Mouse (Mus musculus) cerebellum, postnatal 25 days (tissue): ENCODE measurements around the gene Neurl4.
A peak's percentile ranks its signal among the peaks of the same experiment; 100 is the strongest.
"Not testable (repeated sequence)": the region's sequence is repeated elsewhere in the genome, so short reads cannot be mapped to it uniquely, and the experiment has no call there.

Experiments used
- DNase-seq, 2 experiments: peaks; one replicate each; pipeline ENCODE4 v3.0.0; 2021; ENCODE audit warnings: mixed read lengths in 2 of 2

Gene Neurl4

DNA sequence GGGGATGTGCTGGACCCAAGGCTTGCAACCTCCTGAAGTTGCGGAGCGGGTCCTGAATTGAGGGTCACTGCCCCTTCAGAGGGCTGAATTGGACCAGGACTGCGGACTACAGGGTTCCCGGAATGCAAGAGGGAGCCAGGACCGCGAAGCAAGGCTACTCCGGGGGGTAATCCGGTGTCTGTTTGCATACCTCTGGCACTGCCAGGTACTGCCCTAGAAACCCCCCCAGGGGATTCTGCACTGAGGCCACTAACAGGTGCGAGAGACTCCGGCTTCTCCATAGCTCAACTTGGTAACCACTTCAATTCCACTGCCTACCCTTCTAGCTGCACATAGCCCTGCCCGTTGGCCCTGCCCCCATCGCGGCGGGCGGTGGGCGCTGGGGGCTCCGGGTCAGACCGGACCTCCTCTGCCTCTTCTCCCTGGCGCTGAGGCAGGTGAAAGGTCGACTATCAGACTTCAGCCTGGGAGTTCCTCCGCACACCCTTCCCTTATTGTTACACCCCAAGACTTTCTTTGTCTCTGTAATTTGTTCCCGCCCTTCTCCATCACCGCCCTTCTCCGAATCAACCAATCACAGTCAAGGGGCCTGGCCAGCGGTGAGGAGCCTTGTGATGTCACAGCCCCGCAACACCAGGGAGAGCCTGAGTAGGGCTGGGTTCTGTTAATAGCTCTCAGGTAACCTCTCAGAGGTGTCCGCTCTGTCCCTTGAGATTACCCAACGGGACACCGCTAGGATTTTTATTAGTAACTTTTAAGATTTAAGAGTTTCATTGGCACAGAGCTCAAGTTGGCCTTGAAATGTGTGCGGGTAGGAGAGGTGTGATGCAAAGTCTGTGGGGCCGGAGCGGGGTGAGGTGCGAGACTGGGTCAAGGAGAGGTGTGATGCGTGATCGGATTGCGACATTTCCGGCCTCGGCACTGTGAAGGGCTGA, at the start of gene Neurl4, which contains the start of gene 2810408A11Rik:
TSS of gene Neurl4 (plus strand) at position 602 of the 935 bp plus-strand sequence.
TSS of gene 2810408A11Rik (minus strand) at position 517 of the 935 bp plus-strand sequence.
- peak; percentile 87 to 90 for DNase-seq

GRCm38 (mm10) chr11:69853994-69854393, 46.9 kb upstream of the Neurl4 start:
- peak in 1 of 2 experiments; percentile 15 for DNase-seq

- no peak for DNase-seq
These were observed 46.2 kb upstream of the Neurl4 start for GRCm38 (mm10) chr11:69854680-69855079.

- peak; percentile 56 to 74 for DNase-seq
These were observed 45.5 kb upstream of the Neurl4 start for GRCm38 (mm10) chr11:69855347-69855746.

DNA sequence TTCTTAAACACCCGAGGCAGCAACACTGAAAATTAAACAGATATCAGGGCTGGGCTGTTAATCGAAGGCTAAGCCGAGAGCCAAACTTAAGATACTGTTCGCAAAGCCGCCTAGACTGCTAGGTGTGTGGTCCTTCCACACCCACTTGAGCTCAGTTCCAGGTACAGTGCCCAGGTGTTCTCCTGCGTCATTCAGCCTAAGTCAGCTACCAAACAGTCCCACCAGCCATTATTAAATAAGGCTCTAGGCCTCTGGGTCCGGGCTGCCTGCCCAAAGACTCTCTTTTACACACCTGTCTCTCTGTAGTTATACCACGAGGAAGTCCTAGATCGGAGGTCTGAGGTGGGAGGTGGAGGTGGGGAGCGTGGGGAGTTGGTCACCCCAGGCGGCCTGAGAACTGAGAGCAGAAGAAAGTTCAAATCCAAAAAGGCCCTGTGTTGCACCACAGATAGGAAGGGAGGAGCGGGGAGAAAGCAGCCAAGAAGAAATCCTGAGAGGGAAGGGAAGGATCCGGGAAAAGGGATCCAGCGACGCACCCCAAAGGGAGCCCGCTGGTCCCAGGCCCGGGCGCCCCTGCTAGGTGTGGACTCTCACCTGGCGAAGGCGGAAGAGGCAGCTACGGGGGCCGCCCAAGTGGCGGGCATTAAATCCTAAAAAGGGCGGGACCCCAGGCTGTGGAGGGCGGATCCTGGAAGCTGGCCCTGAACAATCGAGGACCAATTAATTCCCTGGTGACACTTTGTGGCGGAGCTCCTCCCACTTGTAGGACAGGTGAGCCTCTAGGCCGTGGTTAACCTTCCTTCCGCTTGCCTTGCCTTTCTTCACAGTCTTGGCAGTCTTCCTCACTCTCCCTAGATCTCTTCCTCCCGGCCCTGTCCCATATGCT, 42.5 kb upstream of the Neurl4 start, which contains the start of gene Tnk1:
TSS of gene Tnk1 (minus strand) at position 618 of the 886 bp plus-strand sequence.
- no peak for DNase-seq

DNA sequence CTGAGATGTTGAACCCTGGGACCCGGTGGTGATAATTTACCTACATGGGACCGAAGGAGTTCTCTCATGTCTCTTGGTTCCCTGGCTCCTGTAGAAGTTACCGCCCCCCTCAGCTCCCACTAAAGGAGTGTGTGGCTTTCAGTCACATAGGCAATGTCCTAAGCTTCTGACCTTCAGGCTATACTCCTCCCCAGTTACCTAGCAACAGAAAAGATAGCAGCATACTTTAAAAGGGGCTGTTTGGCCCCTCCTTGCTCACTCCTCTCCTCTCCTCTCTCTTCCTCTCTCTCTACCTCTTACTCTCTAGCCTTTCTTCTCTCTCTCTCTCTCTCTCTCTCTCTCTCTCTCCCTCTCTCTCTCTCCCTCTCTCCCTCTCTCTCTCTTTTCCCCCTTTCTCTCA, 37.1 kb upstream of the Neurl4 start:
- DNase-seq, result not testable (repeated sequence)

DNA sequence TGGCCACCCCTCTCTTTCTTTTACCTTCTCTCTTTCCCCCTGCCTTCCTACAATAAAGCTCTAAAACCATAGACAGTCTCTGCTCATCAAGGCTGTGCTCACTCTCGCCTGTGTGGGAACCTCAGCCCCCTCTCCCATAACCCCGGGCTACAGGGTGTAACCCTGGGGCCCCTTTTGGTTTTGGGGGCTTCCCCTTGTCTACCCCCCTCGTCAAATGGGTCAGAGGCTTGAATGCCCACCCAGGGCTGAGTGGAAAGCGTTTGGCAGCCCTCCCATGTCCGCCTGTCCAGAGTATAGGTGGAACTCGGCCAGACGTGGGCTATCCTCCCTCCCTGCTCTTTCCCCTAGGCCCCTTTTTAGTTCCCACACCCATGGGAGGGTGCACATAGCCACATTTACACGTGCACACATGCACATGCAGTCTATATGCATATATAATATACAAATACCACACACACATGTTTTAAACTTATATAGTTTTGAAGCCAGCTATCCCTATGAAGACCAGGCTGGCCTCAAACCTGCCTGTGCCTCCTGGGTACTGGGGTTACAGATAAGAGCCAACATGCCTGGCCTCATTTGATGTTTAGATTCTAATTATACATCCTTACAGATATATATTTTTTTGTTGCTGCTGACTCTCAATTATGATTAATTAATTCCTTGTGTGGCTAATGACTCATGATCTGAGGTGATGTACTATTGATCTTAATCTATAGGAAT, 36.6 kb upstream of the Neurl4 start:
- no peak for DNase-seq

GRCm38 (mm10) chr11:69865561-69865960, 35.3 kb upstream of the Neurl4 start:
- no peak for DNase-seq

DNA sequence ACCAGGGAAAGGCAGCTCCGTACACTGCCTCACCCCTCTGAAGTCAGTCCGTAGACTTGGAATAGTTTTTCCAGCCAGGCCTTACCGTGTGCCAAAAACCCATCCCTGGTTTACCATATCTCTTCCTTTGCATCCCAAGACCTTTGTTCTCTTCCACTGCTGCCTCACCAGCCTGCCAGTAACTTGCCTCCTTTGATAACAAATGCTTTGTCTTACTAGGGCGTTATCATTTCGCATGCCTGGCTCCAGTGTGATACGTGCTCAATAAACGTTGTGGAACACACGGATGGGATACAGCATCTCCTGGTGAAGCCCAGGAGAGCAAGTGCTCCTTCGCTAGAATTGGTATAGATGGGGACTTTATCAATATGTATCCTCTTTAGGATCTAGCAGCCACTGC, 33.5 kb upstream of the Neurl4 start:
- no peak for DNase-seq

DNA sequence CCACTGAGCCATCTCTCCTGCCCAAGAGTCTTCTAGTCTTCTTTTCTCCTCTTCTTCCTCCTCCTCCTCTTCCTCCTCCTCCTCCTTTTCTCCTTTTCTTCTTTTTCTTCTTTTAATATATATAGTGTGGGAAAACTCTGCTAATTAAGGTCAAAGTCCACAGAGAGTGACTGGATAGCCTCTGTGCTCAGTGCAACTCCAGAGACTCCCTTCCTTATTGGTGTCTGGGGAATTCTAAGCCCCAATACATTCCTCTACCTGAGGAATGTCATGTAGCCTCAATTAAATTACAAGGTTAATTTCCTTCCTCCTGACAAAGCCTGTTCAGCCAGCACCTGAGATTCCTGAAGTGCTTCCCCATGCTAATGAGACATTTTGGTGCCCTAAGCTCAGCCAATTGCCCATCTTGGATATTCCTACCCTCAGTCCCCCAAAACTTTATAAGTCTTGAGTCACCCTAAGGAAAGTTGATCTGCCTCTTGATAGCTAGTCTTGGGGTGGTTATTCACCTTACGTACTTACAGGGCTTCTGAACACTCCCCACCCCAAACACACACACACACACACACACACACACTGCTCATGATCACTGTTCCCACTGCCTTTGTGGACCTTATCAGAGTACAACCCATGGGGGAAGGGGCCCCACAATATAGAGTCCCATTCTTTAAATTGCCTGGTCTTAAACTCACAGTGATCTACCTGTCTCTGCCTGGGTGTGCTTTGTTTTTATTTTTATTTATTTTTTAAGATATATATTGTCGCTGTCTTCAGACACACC, 30.4 kb upstream of the Neurl4 start:
- no peak for DNase-seq

GRCm38 (mm10) chr11:69871822-69872221, 29.1 kb upstream of the Neurl4 start:
- DNase-seq, result no peak

GRCm38 (mm10) chr11:69872451-69872850, 28.4 kb upstream of the Neurl4 start:
- DNase-seq, result no peak

- DNase-seq, result no peak
These were observed 24.7 kb upstream of the Neurl4 start for GRCm38 (mm10) chr11:69876186-69876585.

- peak; percentile 89 to 92 for DNase-seq
These were observed 24.0 kb upstream of the Neurl4 start for GRCm38 (mm10) chr11:69876867-69877266.

GRCm38 (mm10) chr11:69877878-69878277, 23.0 kb upstream of the Neurl4 start, which contains the start of gene Tmem95:
Gene Tmem95, minus strand, starts transcription at chr11:69878018.
- peak in 1 of 2 experiments; percentile 26 for DNase-seq

GRCm38 (mm10) chr11:69878399-69878798, 22.5 kb upstream of the Neurl4 start:
- DNase-seq, result no peak

DNA sequence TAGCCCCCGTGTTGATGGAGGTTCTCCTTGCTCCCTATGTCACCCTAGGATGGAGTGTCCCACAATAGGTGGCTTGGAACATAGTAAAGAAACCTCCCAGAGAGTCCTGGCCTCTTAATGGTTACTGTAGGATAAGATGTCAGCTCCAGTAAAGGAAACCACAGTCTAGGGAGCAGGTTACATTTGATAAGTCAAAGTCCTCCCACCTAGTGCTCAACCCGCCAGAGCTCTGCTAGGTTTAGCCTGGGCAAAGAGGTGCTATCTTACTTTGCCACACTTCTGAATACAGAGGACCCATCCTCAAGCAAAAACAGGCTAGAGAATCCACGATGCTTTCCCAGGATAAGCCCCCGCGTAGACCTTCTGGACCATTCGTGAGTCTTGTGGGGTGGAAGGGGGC, 21.9 kb upstream of the Neurl4 start:
- no peak for DNase-seq

GRCm38 (mm10) chr11:69879711-69880110, 21.2 kb upstream of the Neurl4 start:
- no peak for DNase-seq

DNA sequence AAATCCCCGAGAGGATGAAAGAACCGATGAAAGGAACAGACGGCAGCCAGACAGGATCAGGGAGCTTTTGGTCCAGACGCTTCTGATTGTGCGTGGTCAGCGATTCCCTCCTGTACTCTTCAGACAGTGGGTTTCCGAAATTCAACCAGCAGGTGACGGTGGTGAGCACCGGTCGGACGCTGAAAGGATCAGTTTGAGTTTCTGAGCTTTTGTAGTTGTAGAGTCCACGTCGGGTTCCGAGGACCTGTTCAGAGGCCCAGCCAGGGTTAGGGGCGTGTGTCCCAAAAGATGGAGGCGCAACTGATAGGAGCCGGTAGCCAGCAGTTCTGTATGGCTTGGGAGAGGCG, 20.4 kb upstream of the Neurl4 start:
- DNase-seq, result peak; percentile 63 to 77

DNA sequence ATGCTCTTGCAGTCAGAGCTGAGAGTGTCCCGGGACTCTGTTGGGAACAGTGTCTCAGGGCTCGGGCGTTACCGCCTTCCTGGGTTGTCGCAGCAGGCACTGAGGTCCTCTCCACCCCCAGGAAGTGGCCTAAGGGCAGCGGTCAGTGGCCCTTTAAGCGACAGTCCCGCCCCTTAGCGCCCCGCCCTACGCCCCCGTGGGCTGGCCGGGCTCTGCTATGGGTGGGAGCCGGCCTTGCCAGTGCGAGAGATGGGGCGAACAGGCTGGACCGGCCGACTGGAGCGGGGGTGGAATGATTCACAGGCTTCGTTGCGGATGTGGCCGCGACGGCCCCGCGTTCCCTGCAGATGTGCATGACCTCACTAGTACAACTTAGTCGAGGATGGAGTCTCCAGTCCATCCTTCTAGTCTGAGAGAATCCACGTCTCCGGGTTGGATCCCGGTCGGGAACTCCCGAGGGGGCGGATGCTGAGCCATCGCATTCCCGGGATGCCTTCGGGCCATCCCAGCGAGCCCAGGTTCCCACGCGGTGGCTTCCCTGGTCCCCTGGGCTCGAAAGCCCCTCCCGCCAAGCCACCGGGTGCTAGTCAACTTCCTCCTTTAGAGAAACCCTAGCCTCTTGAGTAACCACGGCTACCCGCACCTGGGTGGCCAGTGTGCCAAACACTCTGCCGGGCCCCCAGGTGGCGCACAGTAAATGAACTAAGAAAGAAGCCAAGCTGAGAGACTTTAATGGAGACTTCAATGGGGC, 19.8 kb upstream of the Neurl4 start, which contains the start of gene Kctd11:
TSS of gene Kctd11 (minus strand) at position 554 of the 751 bp plus-strand sequence.
- peak; percentile 83 to 88 for DNase-seq
